In the genomic region with DNA sequence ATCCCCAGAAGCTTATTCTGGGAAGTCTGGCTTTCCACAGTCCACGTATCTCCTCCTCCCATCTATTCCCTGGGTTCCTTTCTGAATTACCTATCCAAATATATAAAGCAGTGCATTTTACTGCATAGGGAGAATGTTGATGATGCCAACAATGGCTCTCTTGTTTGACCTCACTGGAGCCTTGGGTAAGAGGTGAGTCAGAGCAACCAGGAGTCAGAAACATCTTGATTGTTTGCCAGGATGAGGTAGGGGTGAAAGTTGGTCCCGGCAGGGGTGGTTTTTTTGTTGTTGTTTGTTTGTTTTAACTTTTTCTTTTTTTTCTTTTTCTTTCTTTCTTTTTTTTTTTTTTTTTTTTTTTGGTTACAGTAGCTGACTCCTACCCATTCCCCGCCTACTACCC, we compare ENCODE assay signal across 8 mouse cellular contexts. TPM values are rescaled to one million over a fixed set of nuclear protein-coding genes. Genes with fewer than 3 reads are reported as not detected.
DNase-seq lines count a peak whose midpoint lies in the region; ATAC-seq and TF ChIP-seq lines count a peak whose summit lies in the region.

Yipf6 (plus strand) TSS at position 216 of the 400 bp plus-strand sequence.

- peaks cover 8% of the 10 kb centered on the region for H3K36me3 ChIP-seq in erythroblast, embryonic 14.5 days (ENCODE audit: control insufficient read depth)
- no peaks in the 10 kb centered on the region for H3K36me3 ChIP-seq in embryonic facial prominence, embryonic 12.5 days
- no peaks in the 10 kb centered on the region for H3K36me3 ChIP-seq in limb, embryonic 14.5 days (ENCODE audit: control insufficient read depth, insufficient read depth, low read length)
- 0 out of 2 replicates have a peak, but pooled peaks cover under 1% of the 10 kb centered on the region for H3K36me3 ChIP-seq in neural tube, embryonic 13.5 days

- H3K27me3 ChIP-seq in erythroblast, embryonic 14.5 days (ENCODE audit: control insufficient read depth), result no peaks in the 10 kb centered on the region; the same call in 1 of the 2 replicates
- H3K27me3 ChIP-seq in embryonic facial prominence, embryonic 12.5 days, result 0 out of 2 replicates have a peak, but pooled peaks cover 3% of the 10 kb centered on the region
- H3K27me3 ChIP-seq in limb, embryonic 14.5 days (ENCODE audit: control insufficient read depth, insufficient read depth, low read length), result no peaks in the 10 kb centered on the region
- peaks cover 7% of the 10 kb centered on the region; the same call in 1 of the 2 replicates for H3K27me3 ChIP-seq in neural tube, embryonic 13.5 days

- peak within 1 kb of the TSS; percentile 93 for H3K27ac ChIP-seq in embryonic facial prominence, embryonic 12.5 days
- H3K27ac ChIP-seq in limb, embryonic 14.5 days (replicated peaks; ENCODE audit: low read depth, low read length), result peak within 1 kb of the TSS; percentile 91
- H3K27ac ChIP-seq in neural tube, embryonic 13.5 days (replicated peaks), result peak within 1 kb of the TSS; percentile 93

- peak within 1 kb of the TSS; percentile 73 for H3K9ac ChIP-seq in embryonic facial prominence, embryonic 12.5 days
- peak within 1 kb of the TSS; percentile 69 for H3K9ac ChIP-seq in limb, embryonic 14.5 days (ENCODE audit: low read depth, low read length, severe bottlenecking)
- peak within 1 kb of the TSS; percentile 81 for H3K9ac ChIP-seq in neural tube, embryonic 13.5 days

- no peak for ATAC-seq in erythroblast, adult 5-6 weeks (replicated peaks; ENCODE audit: low FRiP score, poor library complexity, severe bottlenecking)
- ATAC-seq in CD4-positive, CD25-positive, alpha-beta regulatory T cell, adult 4 months, result no peak
- no peak for ATAC-seq in embryonic facial prominence, embryonic 12.5 days (ENCODE audit: insufficient number of reproducible peaks, insufficient read depth, low FRiP score, low TSS enrichment)
- no peak for ATAC-seq in limb, embryonic 14.5 days (ENCODE audit: low FRiP score, low read depth)
- no peak for ATAC-seq in neural tube, embryonic 13.5 days (ENCODE audit: low read depth)

- intact Hi-C loops in heart, postnatal 36 days (cut with DNase I), result loop anchor here (5.0 kb wide), 1 partner anchor 234 kb away; no protein-coding TSS in a partner anchor

- H3K4me2 ChIP-seq in embryonic facial prominence, embryonic 12.5 days (replicated peaks), result peak within 1 kb of the TSS; percentile 48
- peak within 1 kb of the TSS; percentile 51 for H3K4me2 ChIP-seq in limb, embryonic 14.5 days (replicated peaks; ENCODE audit: low read depth, low read length, severe bottlenecking)
- peak within 1 kb of the TSS; percentile 54 for H3K4me2 ChIP-seq in neural tube, embryonic 13.5 days

- WGBS in embryonic facial prominence, embryonic 12.5 days, result 53% methylated on average over 3 of the region's 3 CpGs
- 76% methylated on average over 3 of the region's 3 CpGs for WGBS in limb, embryonic 14.5 days
- 68% methylated on average over 3 of the region's 3 CpGs for WGBS in neural tube, embryonic 13.5 days

- peaks cover 17% of the 10 kb centered on the region for H3K9me3 ChIP-seq in erythroblast, embryonic 14.5 days (ENCODE audit: control insufficient read depth, low read length)
- H3K9me3 ChIP-seq in embryonic facial prominence, embryonic 12.5 days, result no peaks in the 10 kb centered on the region
- H3K9me3 ChIP-seq in limb, embryonic 14.5 days (ENCODE audit: control insufficient read depth, low read length), result no peaks in the 10 kb centered on the region
- H3K9me3 ChIP-seq in neural tube, embryonic 13.5 days, result no peaks in the 10 kb centered on the region

- DNase-seq in heart, postnatal 36 days, result no peak
- no peak for DNase-seq in limb, embryonic 14.5 days (ENCODE audit: low spot score)
- no peak for DNase-seq in spleen, postnatal 36 days (ENCODE audit: low spot score in 2 of 2)

- H3K4me1 ChIP-seq in erythroblast, embryonic 14.5 days (ENCODE audit: control insufficient read depth), result peaks cover 22% of the 10 kb centered on the region
- H3K4me1 ChIP-seq in embryonic facial prominence, embryonic 12.5 days, result no peaks in the 10 kb centered on the region
- no peaks in the 10 kb centered on the region for H3K4me1 ChIP-seq in limb, embryonic 14.5 days (ENCODE audit: control insufficient read depth, insufficient read depth, low read length)
- peaks cover 11% of the 10 kb centered on the region for H3K4me1 ChIP-seq in neural tube, embryonic 13.5 days (replicated peaks)

- no peak for TF ChIP-seq POLR2A in limb, embryonic 14.5 days (IDR thresholded peaks at IDR 0.05; ENCODE audit: borderline replicate concordance, extremely low read depth, insufficient read depth, insufficient read length)

- peak within 1 kb of the TSS; percentile 72 for H3K4me3 ChIP-seq in erythroblast, embryonic 14.5 days (replicated peaks)
- peak within 1 kb of the TSS; percentile 58 for H3K4me3 ChIP-seq in embryonic facial prominence, embryonic 12.5 days
- H3K4me3 ChIP-seq in limb, embryonic 14.5 days (replicated peaks; ENCODE audit: low read length), result peak within 1 kb of the TSS; percentile 54
- H3K4me3 ChIP-seq in neural tube, embryonic 13.5 days, result peak within 1 kb of the TSS; percentile 61

RNA-seq across cellular contexts. Expression of gene Yipf6, which starts in this region (rescaled TPM):
- 0.52 and 0.73 TPM in 2 replicates for polyA plus RNA-seq in erythroblast, embryonic 14.5 days (2012)
- total RNA-seq in erythroblast, adult 5-6 weeks (2015; ENCODE audit: low replicate concordance), result 5.2 and 6.9 TPM in 2 replicates
- 5.9 and 9.6 TPM in 2 replicates for total RNA-seq in erythroblast, adult 5-6 weeks (2017; ENCODE audit: low replicate concordance)
- polyA plus RNA-seq in CD4-positive, CD25-positive, alpha-beta regulatory T cell, adult 4 months (2017; shearing (Covaris generic)), result 10 to 100 TPM; 26.3 to 27.9 TPM
- 16.3 and 18.4 TPM in 2 replicates for polyA plus RNA-seq in embryonic facial prominence, embryonic 12.5 days (2016; fragmentation: Nextera tagmentation; extraction: Ambion mirVana)
- 10 to 100 TPM; 16.6 to 17.9 TPM for total RNA-seq in heart, postnatal 36 days (2021)
- polyA plus RNA-seq in limb, embryonic 14.5 days (2012; rRNA removed), result 18.6 and 19.6 TPM in 2 replicates
- polyA plus RNA-seq in limb, embryonic 14.5 days (2014; fragmentation: Nextera tagmentation; extraction: Ambion mirVana), result 18.4 and 18.5 TPM in 2 replicates
- 15.4 and 20.7 TPM in 2 replicates for polyA plus RNA-seq in neural tube, embryonic 13.5 days (2015; fragmentation: Nextera tagmentation; extraction: Ambion mirVana)
